Comparison of ENCODE assay signal across 13 mouse cellular contexts in genomic region chr2:118727911-118728310, GRCm38 (mm10). TPM values are rescaled to one million over a fixed set of nuclear protein-coding genes. Genes with fewer than 3 reads are reported as not detected.
DNase-seq lines count a peak whose midpoint lies in the region; ATAC-seq and TF ChIP-seq lines count a peak whose summit lies in the region.
"Had no signal": no experiment of that assay in that cellular context is flagged by ENCODE, and none has a peak within 500 bp of the region (broad histone marks: within the 10 kb centered on the region; RNA-seq: fewer than 3 reads in every experiment).

No protein-coding gene starts in this region.

- H3K27me3 ChIP-seq in heart, embryonic 13.5 days (replicated peaks) = peaks cover 52% of the 10 kb centered on the region
- no peaks in the 10 kb centered on the region for H3K27me3 ChIP-seq in spleen, adult 2 months (ENCODE audit: control insufficient read depth, insufficient read depth, low read length)
- peaks cover 2% of the 10 kb centered on the region for H3K27me3 ChIP-seq in liver, embryonic 11.5 days (replicated peaks; ENCODE audit: control insufficient read depth, insufficient read depth, low read length)
- H3K27me3 ChIP-seq in stomach, embryonic 14.5 days (ENCODE audit: control insufficient read depth, insufficient read depth, low read length) = no peaks in the 10 kb centered on the region

- no peak for ATAC-seq in heart, embryonic 13.5 days (ENCODE audit: extremely low read depth, insufficient number of reproducible peaks, low FRiP score, low TSS enrichment)
- ATAC-seq in liver, embryonic 11.5 days (replicated peaks; ENCODE audit: low FRiP score) = no peak
- 0 out of 2 replicates have a peak, but pooled peaks have one; percentile 7 for ATAC-seq in stomach, embryonic 14.5 days (ENCODE audit: insufficient number of reproducible peaks, insufficient read depth, low FRiP score, low read depth)
- no peak for ATAC-seq in megakaryocyte-erythroid progenitor cell, adult 5-6 weeks (replicated peaks; ENCODE audit: low FRiP score, low TSS enrichment, poor library complexity, severe bottlenecking)
- ATAC-seq: hindbrain, postnatal 0 days had no signal

- H3K36me3 ChIP-seq in heart, embryonic 13.5 days = no peaks in the 10 kb centered on the region
- H3K36me3 ChIP-seq in spleen, adult 2 months (ENCODE audit: control insufficient read depth, insufficient read depth, low read length) = peaks cover 9% of the 10 kb centered on the region
- H3K36me3 ChIP-seq in liver, embryonic 11.5 days (ENCODE audit: control insufficient read depth, insufficient read depth, low read length) = no peaks in the 10 kb centered on the region
- H3K36me3 ChIP-seq in stomach, embryonic 14.5 days (ENCODE audit: control insufficient read depth, insufficient read depth, low read length) = no peaks in the 10 kb centered on the region

- peaks cover 37% of the 10 kb centered on the region for H3K4me1 ChIP-seq in heart, embryonic 13.5 days
- H3K4me1 ChIP-seq in spleen, adult 2 months (ENCODE audit: control insufficient read depth, insufficient read depth, insufficient read length) = peaks cover 16% of the 10 kb centered on the region
- peaks cover 21% of the 10 kb centered on the region for H3K4me1 ChIP-seq in liver, embryonic 11.5 days (replicated peaks; ENCODE audit: control insufficient read depth, insufficient read depth, low read length)
- peaks cover 21% of the 10 kb centered on the region for H3K4me1 ChIP-seq in stomach, embryonic 14.5 days (ENCODE audit: control insufficient read depth, insufficient read depth, low read length)

- H3K9ac ChIP-seq in heart, embryonic 13.5 days = 0 out of 2 replicates have a peak overlapping the region, but pooled peaks have one; percentile 17
- H3K9ac ChIP-seq in liver, embryonic 11.5 days (ENCODE audit: low read depth, low read length) = peak overlapping the region; percentile 13; the same call in 1 of the 2 replicates
- no peak overlapping the region for H3K9ac ChIP-seq in stomach, embryonic 14.5 days (replicated peaks; ENCODE audit: low read depth, low read length)

- no peak for TF ChIP-seq POLR2A in spleen, adult 2 months (IDR thresholded peaks at IDR 0.05; ENCODE audit: low read depth, low read length)

- no peak for DNase-seq in heart, adult 8-10 months (ENCODE audit: low spot score)
- DNase-seq in spleen, adult 2 months (ENCODE audit: low read depth in 1 of 2, low spot score in 2 of 2) = no peak
- no peak for DNase-seq in spleen, postnatal 10 days (ENCODE audit: low spot score in 2 of 2)
- no peak for DNase-seq in liver, embryonic 11.5 days (ENCODE audit: low spot score)
- no peak for DNase-seq in left cerebral cortex, adult 18-20 months (ENCODE audit: low spot score in 2 of 2)
- DNase-seq: cerebellum, postnatal 10 days had no signal

- no peaks in the 10 kb centered on the region for H3K9me3 ChIP-seq in heart, embryonic 13.5 days
- H3K9me3 ChIP-seq in liver, embryonic 11.5 days (ENCODE audit: control insufficient read depth, low read length) = no peaks in the 10 kb centered on the region
- no peaks in the 10 kb centered on the region for H3K9me3 ChIP-seq in stomach, embryonic 14.5 days (ENCODE audit: control insufficient read depth, low read depth, low read length)

- H3K4me3 ChIP-seq in heart, embryonic 13.5 days = no peak overlapping the region
- peak overlapping the region; percentile 65 for H3K4me3 ChIP-seq in spleen, adult 2 months (ENCODE audit: extremely low read depth, insufficient read depth, insufficient read length)
- peak overlapping the region; percentile 30 for H3K4me3 ChIP-seq in liver, embryonic 11.5 days (ENCODE audit: low read depth, low read length)
- 0 out of 2 replicates have a peak overlapping the region, but pooled peaks have one; percentile 0 for H3K4me3 ChIP-seq in stomach, embryonic 14.5 days (ENCODE audit: low read depth, low read length)

- no peak for TF ChIP-seq CTCF in spleen, adult 2 months (IDR thresholded peaks at IDR 0.05; ENCODE audit: extremely low read depth, insufficient read depth, insufficient read length, insufficient replicate concordance)

- H3K4me2 ChIP-seq in heart, embryonic 13.5 days = peak overlapping the region; percentile 42
- peak overlapping the region; percentile 42 for H3K4me2 ChIP-seq in liver, embryonic 11.5 days
- H3K4me2 ChIP-seq in stomach, embryonic 14.5 days (replicated peaks; ENCODE audit: low read depth, low read length) = peak overlapping the region; percentile 3

- no peak overlapping the region for H3K27ac ChIP-seq in heart, embryonic 13.5 days (replicated peaks)
- peak overlapping the region; percentile 86 for H3K27ac ChIP-seq in spleen, adult 2 months (ENCODE audit: insufficient read depth, low read length)
- H3K27ac ChIP-seq in liver, embryonic 11.5 days (ENCODE audit: low read depth, low read length) = peak overlapping the region; percentile 53; the same call in 1 of the 2 replicates
- peak overlapping the region; percentile 40; the same call in 1 of the 2 replicates for H3K27ac ChIP-seq in stomach, embryonic 14.5 days (ENCODE audit: low read length)
- H3K27ac ChIP-seq: hindbrain, postnatal 0 days had no signal

- 25% methylated on average over 9 of the region's 9 CpGs for WGBS in heart, embryonic 13.5 days
- 4% methylated on average over 9 of the region's 9 CpGs for WGBS in spleen, adult 2 months
- 6% methylated on average over 9 of the region's 9 CpGs for WGBS in liver, embryonic 11.5 days
- WGBS in stomach, embryonic 14.5 days = 12% methylated on average over 9 of the region's 9 CpGs

RNA-seq across cellular contexts. Expression of gene Plcb2, which starts 0.3 kb away (rescaled TPM):
- polyA plus RNA-seq in heart, embryonic 13.5 days (2015; fragmentation: Nextera tagmentation; extraction: Ambion mirVana) = 0.94 and 1.6 TPM in 2 replicates
- total RNA-seq in heart, adult 8-10 months (2022) = 1 to 10 TPM; 2.2 to 3.3 (median 2.5) TPM
- 37.0 and 41.7 TPM in 2 replicates for polyA plus RNA-seq in spleen, adult 2 months (2012; rRNA removed)
- polyA plus RNA-seq in liver, embryonic 11.5 days (2014; fragmentation: Nextera tagmentation; extraction: Ambion mirVana) = 2.9 and 3.5 TPM in 2 replicates
- 1.3 and 2.0 TPM in 2 replicates for polyA plus RNA-seq in stomach, embryonic 14.5 days (2014; fragmentation: Nextera tagmentation; extraction: Ambion mirVana)
- 1 to 10 TPM; 3.0 to 3.1 TPM for total RNA-seq in left cerebral cortex, adult 18-20 months (2021)
- total RNA-seq in megakaryocyte-erythroid progenitor cell, adult 5-6 weeks (2014; fragmentation: Nextera tagmentation) = 12.9 and 24.3 TPM in 2 replicates
- 6.2 and 16.3 TPM in 2 replicates for total RNA-seq in megakaryocyte-erythroid progenitor cell, adult 5-6 weeks (2017)

RNA-seq across cellular contexts. Expression of gene Inafm2, which starts 17.6 kb away (rescaled TPM):
- 36.2 and 38.3 TPM in 2 replicates for polyA plus RNA-seq in heart, embryonic 13.5 days (2015; fragmentation: Nextera tagmentation; extraction: Ambion mirVana)
- 10 to 100 TPM; 33.0 to 45.2 (median 33.9) TPM for total RNA-seq in heart, adult 8-10 months (2022)
- 8.7 and 12.1 TPM in 2 replicates for polyA plus RNA-seq in spleen, adult 2 months (2012; rRNA removed)
- polyA plus RNA-seq in liver, embryonic 11.5 days (2014; fragmentation: Nextera tagmentation; extraction: Ambion mirVana) = 32.3 and 33.0 TPM in 2 replicates
- 33.0 and 33.5 TPM in 2 replicates for polyA plus RNA-seq in stomach, embryonic 14.5 days (2014; fragmentation: Nextera tagmentation; extraction: Ambion mirVana)
- 10 to 100 TPM; 48.7 to 49.6 TPM for total RNA-seq in left cerebral cortex, adult 18-20 months (2021)
- total RNA-seq in megakaryocyte-erythroid progenitor cell, adult 5-6 weeks (2014; fragmentation: Nextera tagmentation) = 14.5 and 20.5 TPM in 2 replicates
- total RNA-seq in megakaryocyte-erythroid progenitor cell, adult 5-6 weeks (2017) = 10.1 and 13.9 TPM in 2 replicates

RNA-seq across cellular contexts. Expression of gene Ankrd63, which starts 24.1 kb away (rescaled TPM):
- polyA plus RNA-seq in heart, embryonic 13.5 days (2015; fragmentation: Nextera tagmentation; extraction: Ambion mirVana) = 0.67 and 0.73 TPM in 2 replicates
- 1 to 10 TPM; 1.0 to 3.1 (median 1.7) TPM for total RNA-seq in heart, adult 8-10 months (2022)
- 0.02 and 0.04 TPM in 2 replicates for polyA plus RNA-seq in spleen, adult 2 months (2012; rRNA removed)
- 0.16 TPM in 1 of 2 replicates, not detected in the other for polyA plus RNA-seq in liver, embryonic 11.5 days (2014; fragmentation: Nextera tagmentation; extraction: Ambion mirVana)
- 0.07 TPM in 1 of 2 replicates, not detected in the other for polyA plus RNA-seq in stomach, embryonic 14.5 days (2014; fragmentation: Nextera tagmentation; extraction: Ambion mirVana)
- 10 to 100 TPM; 27.5 to 33.7 TPM for total RNA-seq in left cerebral cortex, adult 18-20 months (2021)
- not detected in 2 replicates for total RNA-seq in megakaryocyte-erythroid progenitor cell, adult 5-6 weeks (2014; fragmentation: Nextera tagmentation)
- 0.15 and 0.19 TPM in 2 replicates for total RNA-seq in megakaryocyte-erythroid progenitor cell, adult 5-6 weeks (2017)
- total RNA-seq: hindbrain, postnatal 0 days had no signal
- polyA plus RNA-seq: CD4-positive, CD25-positive, alpha-beta regulatory T cell, adult 4 months; forebrain, embryonic 11.5 days had no signal

RNA-seq across cellular contexts. Expression of gene Ccdc9b, which starts 34.5 kb away (rescaled TPM):
- polyA plus RNA-seq in heart, embryonic 13.5 days (2015; fragmentation: Nextera tagmentation; extraction: Ambion mirVana) = 2.2 and 2.9 TPM in 2 replicates
- total RNA-seq in heart, adult 8-10 months (2022) = 10 to 100 TPM; 24.6 to 38.6 (median 29.6) TPM
- 2.6 and 3.1 TPM in 2 replicates for polyA plus RNA-seq in spleen, adult 2 months (2012; rRNA removed)
- 0.14 and 0.19 TPM in 2 replicates for polyA plus RNA-seq in liver, embryonic 11.5 days (2014; fragmentation: Nextera tagmentation; extraction: Ambion mirVana)
- 0.75 and 1.4 TPM in 2 replicates for polyA plus RNA-seq in stomach, embryonic 14.5 days (2014; fragmentation: Nextera tagmentation; extraction: Ambion mirVana)
- 1 to 10 TPM; 4.4 to 4.8 TPM for total RNA-seq in left cerebral cortex, adult 18-20 months (2021)
- total RNA-seq in megakaryocyte-erythroid progenitor cell, adult 5-6 weeks (2014; fragmentation: Nextera tagmentation) = 0.27 and 1.5 TPM in 2 replicates
- total RNA-seq in megakaryocyte-erythroid progenitor cell, adult 5-6 weeks (2017) = 0.09 and 1.3 TPM in 2 replicates
- polyA plus RNA-seq: CD4-positive, CD25-positive, alpha-beta regulatory T cell, adult 4 months had no signal

RNA-seq across cellular contexts. Expression of gene Phgr1, which starts 44.7 kb away (rescaled TPM):
- polyA plus RNA-seq in heart, embryonic 13.5 days (2015; fragmentation: Nextera tagmentation; extraction: Ambion mirVana) = not detected in 2 replicates
- not detected for total RNA-seq in heart, adult 8-10 months (2022)
- 0.28 and 0.36 TPM in 2 replicates for polyA plus RNA-seq in spleen, adult 2 months (2012; rRNA removed)
- not detected in 2 replicates for polyA plus RNA-seq in liver, embryonic 11.5 days (2014; fragmentation: Nextera tagmentation; extraction: Ambion mirVana)
- 22.2 and 24.8 TPM in 2 replicates for polyA plus RNA-seq in stomach, embryonic 14.5 days (2014; fragmentation: Nextera tagmentation; extraction: Ambion mirVana)
- not detected for total RNA-seq in left cerebral cortex, adult 18-20 months (2021)
- total RNA-seq in megakaryocyte-erythroid progenitor cell, adult 5-6 weeks (2014; fragmentation: Nextera tagmentation) = not detected in 2 replicates
- total RNA-seq in megakaryocyte-erythroid progenitor cell, adult 5-6 weeks (2017) = not detected in 2 replicates
- total RNA-seq: hindbrain, postnatal 0 days; left cerebral cortex, postnatal 25 days had no signal
- polyA plus RNA-seq: CD4-positive, CD25-positive, alpha-beta regulatory T cell, adult 4 months; forebrain, embryonic 11.5 days; hindbrain, postnatal 0 days had no signal
